Comparison of ENCODE assay signal across 33 mouse cellular contexts in the genomic region with DNA sequence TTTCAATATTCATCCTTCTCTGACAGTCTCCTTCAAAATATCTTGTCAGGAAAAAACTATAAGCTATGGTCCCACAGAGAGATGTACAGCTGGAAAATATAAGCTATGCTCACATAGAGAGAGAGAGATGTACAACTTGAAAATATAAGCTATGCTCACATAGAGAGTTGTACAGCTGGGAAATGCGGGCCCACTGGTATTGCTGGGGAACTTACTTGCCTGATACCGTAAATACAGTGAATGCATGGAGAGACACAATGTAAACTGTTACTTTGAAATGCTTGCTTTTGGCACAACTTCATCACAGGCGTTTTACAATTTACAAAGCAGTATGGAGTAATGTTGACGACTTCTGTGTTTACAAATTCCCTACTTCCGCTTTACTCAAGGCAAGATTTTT. TPM values are rescaled to one million over a fixed set of nuclear protein-coding genes. Genes with fewer than 3 reads are reported as not detected.
DNase-seq lines count a peak whose midpoint lies in the region; ATAC-seq and TF ChIP-seq lines count a peak whose summit lies in the region.
"Had no signal": no experiment of that assay in that cellular context is flagged by ENCODE, and none has a peak within 500 bp of the region (broad histone marks: within the 10 kb centered on the region; RNA-seq: fewer than 3 reads in every experiment).

No protein-coding gene starts in this region.

- H3K4me3 ChIP-seq in lung, embryonic 14.5 days (ENCODE audit: low read depth, low read length), result no peak overlapping the region
- no peak overlapping the region for H3K4me3 ChIP-seq in lung, embryonic 16.5 days (ENCODE audit: low read length)
- no peak overlapping the region for H3K4me3 ChIP-seq in lung, adult 2 months (replicated peaks; ENCODE audit: extremely low read depth, low read depth, low read length)
- H3K4me3 ChIP-seq: embryonic facial prominence, embryonic 13.5 days; embryonic facial prominence, embryonic 15.5 days; erythroblast, embryonic 14.5 days; forebrain, embryonic 10.5 days; forebrain, embryonic 12.5 days had no signal

- no peaks in the 10 kb centered on the region for H3K9me3 ChIP-seq in lung, embryonic 14.5 days (ENCODE audit: low read depth, low read length)
- H3K9me3 ChIP-seq in lung, embryonic 16.5 days (ENCODE audit: control insufficient read depth, low read length), result no peaks in the 10 kb centered on the region
- H3K9me3 ChIP-seq: embryonic facial prominence, embryonic 15.5 days; forebrain, embryonic 10.5 days; forebrain, embryonic 12.5 days had no signal

- no peaks in the 10 kb centered on the region for H3K36me3 ChIP-seq in lung, embryonic 14.5 days (ENCODE audit: insufficient read depth)
- no peaks in the 10 kb centered on the region for H3K36me3 ChIP-seq in lung, embryonic 16.5 days (ENCODE audit: control insufficient read depth, insufficient read depth, low read length)
- H3K36me3 ChIP-seq: embryonic facial prominence, embryonic 13.5 days; embryonic facial prominence, embryonic 15.5 days; forebrain, embryonic 10.5 days; forebrain, embryonic 12.5 days; G1E had no signal

- no peak for TF ChIP-seq CTCF in lung, embryonic 14.5 days (IDR thresholded peaks at IDR 0.05; ENCODE audit: low read depth)
- no peak for TF ChIP-seq CTCF in lung, adult 2 months (IDR thresholded peaks at IDR 0.05; ENCODE audit: insufficient read depth, low read length)
- no peak for TF ChIP-seq CTCF in brain, embryonic 14.5 days (IDR thresholded peaks at IDR 0.05; ENCODE audit: borderline replicate concordance, extremely low read depth, insufficient read depth, insufficient read length)

- H3K27me3 ChIP-seq in lung, embryonic 14.5 days (ENCODE audit: insufficient read depth, low read length), result no peaks in the 10 kb centered on the region
- H3K27me3 ChIP-seq in lung, embryonic 16.5 days (ENCODE audit: control insufficient read depth, insufficient read depth, low read depth, low read length), result no peaks in the 10 kb centered on the region
- H3K27me3 ChIP-seq: CH12.LX; embryonic facial prominence, embryonic 13.5 days; embryonic facial prominence, embryonic 15.5 days; forebrain, embryonic 12.5 days; Patski had no signal

- TF ChIP-seq POLR2A in lung, adult 2 months (IDR thresholded peaks at IDR 0.05; ENCODE audit: borderline replicate concordance, extremely low read depth, low read depth, low read length), result no peak
- no peak for TF ChIP-seq POLR2A in brain, embryonic 14.5 days (IDR thresholded peaks at IDR 0.05; ENCODE audit: borderline replicate concordance, extremely low read depth, insufficient read depth, insufficient read length, poor library complexity, severe bottlenecking)

- H3K27ac ChIP-seq in lung, embryonic 14.5 days (ENCODE audit: low read depth), result no peak overlapping the region
- H3K27ac ChIP-seq in lung, embryonic 16.5 days (ENCODE audit: low read length), result no peak overlapping the region
- H3K27ac ChIP-seq: embryonic facial prominence, embryonic 13.5 days; embryonic facial prominence, embryonic 15.5 days; forebrain, embryonic 10.5 days; forebrain, embryonic 12.5 days had no signal

- no peaks in the 10 kb centered on the region for H3K4me1 ChIP-seq in lung, embryonic 14.5 days (ENCODE audit: insufficient read depth)
- H3K4me1 ChIP-seq in lung, embryonic 16.5 days (replicated peaks; ENCODE audit: control insufficient read depth, insufficient read depth, low read length), result no peaks in the 10 kb centered on the region
- no peaks in the 10 kb centered on the region for H3K4me1 ChIP-seq in lung, adult 2 months (ENCODE audit: control insufficient read depth, insufficient read depth, low read length)
- H3K4me1 ChIP-seq: embryonic facial prominence, embryonic 13.5 days; embryonic facial prominence, embryonic 15.5 days; forebrain, embryonic 10.5 days; forebrain, embryonic 12.5 days had no signal

- ATAC-seq in lung, embryonic 14.5 days (ENCODE audit: insufficient read depth), result peak; percentile 65; the same call in 1 of the 2 replicates
- ATAC-seq in lung, embryonic 16.5 days (ENCODE audit: low read depth), result peak; percentile 87
- no peak for ATAC-seq in granulocyte monocyte progenitor cell, adult 5-6 weeks (replicated peaks; ENCODE audit: poor library complexity, severe bottlenecking)
- ATAC-seq: activated CD4-positive, CD25-positive, alpha-beta regulatory T cell, adult 4 months; CD4-positive, CD25-positive, alpha-beta regulatory T cell, adult 4 months; forebrain, embryonic 14.5 days; forebrain, embryonic 16.5 days; Patski had no signal

- no peak overlapping the region for H3K9ac ChIP-seq in lung, embryonic 14.5 days
- no peak overlapping the region for H3K9ac ChIP-seq in lung, embryonic 16.5 days (ENCODE audit: low read length)
- H3K9ac ChIP-seq: embryonic facial prominence, embryonic 13.5 days; embryonic facial prominence, embryonic 15.5 days; forebrain, embryonic 12.5 days had no signal

- DNase-seq in lung, embryonic 14.5 days, result peak; percentile 80
- DNase-seq in lung, postnatal 36 days, result no peak
- DNase-seq in lung, adult 2 months, result no peak
- peak; percentile 14 for DNase-seq in R1 (ENCODE audit: low read depth, low spot score)
- peak; percentile 24 for DNase-seq in brain, embryonic 14.5 days (ENCODE audit: low read depth)
- DNase-seq: adrenal gland, adult 8-10 months; adrenal gland, postnatal 14 days; adrenal gland, postnatal 36 days; B cell, adult 2 months; cerebellum, adult 11 months; cerebellum, adult 18-20 months; cerebellum, adult 8-10 months; cerebellum, adult 9-11 months; cerebellum, postnatal 14 days; cerebellum, postnatal 36 days; embryo, embryonic 11 days had no signal

- H3K4me2 ChIP-seq in lung, embryonic 14.5 days, result no peak overlapping the region
- H3K4me2 ChIP-seq in lung, embryonic 16.5 days (ENCODE audit: low read depth, low read length), result no peak overlapping the region
- H3K4me2 ChIP-seq: embryonic facial prominence, embryonic 13.5 days; embryonic facial prominence, embryonic 15.5 days; forebrain, embryonic 12.5 days had no signal

- WGBS in lung, embryonic 14.5 days, result 46% methylated on average over 5 of the region's 5 CpGs
- 45% methylated on average over 5 of the region's 5 CpGs for WGBS in lung, embryonic 16.5 days
- 60% methylated on average over 5 of the region's 5 CpGs for WGBS in lung, adult 2 months

RNA-seq across cellular contexts. Expression of a gene that starts 29.3 kb away (rescaled TPM):
- not detected in 2 replicates for polyA plus RNA-seq in lung, embryonic 14.5 days (2014; fragmentation: Nextera tagmentation; extraction: Ambion mirVana)
- polyA plus RNA-seq in lung, embryonic 16.5 days (2015; fragmentation: Nextera tagmentation; extraction: Ambion mirVana), result not detected in 2 replicates
- not detected in 2 replicates for polyA plus RNA-seq in lung, adult 2 months (2012; rRNA removed)
- not detected in 2 replicates for polyA plus RNA-seq in brain, embryonic 14.5 days (2012; rRNA removed)
- not detected in 2 replicates for total RNA-seq in granulocyte monocyte progenitor cell, adult 5-6 weeks (2014; fragmentation: Nextera tagmentation)
- not detected in 2 replicates for total RNA-seq in granulocyte monocyte progenitor cell, adult 5-6 weeks (2017)
- total RNA-seq: adrenal gland, adult 18-20 months; adrenal gland, adult 8-10 months; adrenal gland, postnatal 14 days; adrenal gland, postnatal 36 days; CH12.LX; common myeloid progenitor, adult 5-6 weeks had no signal
- polyA plus RNA-seq: embryonic facial prominence, embryonic 11.5 days; embryonic facial prominence, embryonic 13.5 days; embryonic facial prominence, embryonic 15.5 days; erythroblast, embryonic 14.5 days; forebrain, embryonic 10.5 days; forebrain, embryonic 12.5 days; forebrain, embryonic 14.5 days; forebrain, embryonic 16.5 days; G1E; Patski had no signal

Comparison
In these comparisons a context has a peak if more than half of its experiments do, and no peak if none do; other contexts are left out.
1. DNase-seq: peak in lung, embryonic 14.5 days (single experiment), R1 (single experiment) and brain, embryonic 14.5 days (single experiment); none in lung, postnatal 36 days (single experiment) and lung, adult 2 months (single experiment).